Mouse (Mus musculus): ENCODE results near the gene Hsd11b1. TPM values are rescaled to one million over a fixed set of nuclear protein-coding genes. Genes with fewer than 3 reads are reported as not detected.

Gene Hsd11b1
- total and polyA plus RNA-seq, 3 experiments = 2.0 to 6.3 (median 5.7) TPM

- DNase-seq (ENCODE audit: extremely low read depth) = no peak
These were observed 13.8 kb downstream of the Hsd11b1 start for GRCm38 (mm10) chr1:193250026-193250425.

GRCm38 (mm10) chr1:193244235-193244634 is 19.6 kb downstream of the Hsd11b1 start:
- dilution Hi-C loops (cut with MboI; ENCODE audit: extremely low pct_ligation_motif_present, extremely low pct_unique_long_range_greater_than_20kb, low sequenced_read_pairs) = no loop called here
- no peak for TF ChIP-seq ZC3H11A (IDR thresholded peaks at IDR 0.05; ENCODE audit: low read depth, low read length)
- TF ChIP-seq MXI1 (IDR thresholded peaks at IDR 0.05; ENCODE audit: low read depth, low read length) = no peak
- no peak for TF ChIP-seq IRF4 (IDR thresholded peaks at IDR 0.05; ENCODE audit: low read depth, low read length)
- no peak for TF ChIP-seq KAT2A (IDR thresholded peaks at IDR 0.05; ENCODE audit: insufficient replicate concordance, low read length)
- no peak for TF ChIP-seq RCOR1 (conservative IDR thresholded peaks at IDR 0.05; ENCODE audit: low read depth, low read length)
- TF ChIP-seq SIN3A (IDR thresholded peaks at IDR 0.05; ENCODE audit: low read length) = no peak
- no peak for TF ChIP-seq CTCF (conservative IDR thresholded peaks at IDR 0.05 in 1 of 2, IDR thresholded peaks at IDR 0.05 in 1 of 2; ENCODE audit: low read depth in 2 of 2, low read length in 2 of 2)
- no peak for TF ChIP-seq MAX (IDR thresholded peaks at IDR 0.05; ENCODE audit: low read length)
- no peak for TF ChIP-seq MAZ (IDR thresholded peaks at IDR 0.05; ENCODE audit: low read depth, low read length)
- TF ChIP-seq GABPA (IDR thresholded peaks at IDR 0.05; ENCODE audit: insufficient replicate concordance, low read depth, low read length) = no peak
- TF ChIP-seq ZNF384 (IDR thresholded peaks at IDR 0.05; ENCODE audit: low read depth, low read length) = no peak
- no peak for TF ChIP-seq ELF1 (IDR thresholded peaks at IDR 0.05; ENCODE audit: low read depth, low read length)
- no peak for TF ChIP-seq POLR2AphosphoS2 (IDR thresholded peaks at IDR 0.05; ENCODE audit: low read depth, low read length)
- no peak for TF ChIP-seq USF2 (conservative IDR thresholded peaks at IDR 0.05; ENCODE audit: low read depth, low read length)
- no peak for TF ChIP-seq JUND (conservative IDR thresholded peaks at IDR 0.05; ENCODE audit: low read depth, low read length)
- TF ChIP-seq E2F4 (IDR thresholded peaks at IDR 0.05; ENCODE audit: insufficient replicate concordance, low read depth, low read length) = no peak
- TF ChIP-seq NRF1 (IDR thresholded peaks at IDR 0.05; ENCODE audit: low read depth, low read length) = no peak
- no peak for TF ChIP-seq MYC (IDR thresholded peaks at IDR 0.05; ENCODE audit: low read depth, low read length)
- no peak for TF ChIP-seq RAD21 (IDR thresholded peaks at IDR 0.05; ENCODE audit: low read depth, low read length)
- no peaks in the 10 kb centered on the region for H3K79me2 ChIP-seq (replicated peaks; ENCODE audit: control insufficient read depth, extremely low read depth, insufficient read depth, poor library complexity, severe bottlenecking)
- no peaks in the 10 kb centered on the region for H3K27me3 ChIP-seq (replicated peaks)
- no peak overlapping the region for H3K27ac ChIP-seq (ENCODE audit: insufficient read depth, low read depth)
- in situ Hi-C loops (cut with MboI; ENCODE audit: low pct_ligation_motif_present, low pct_unique_long_range_greater_than_20kb, low sequenced_read_pairs) = no loop called here
- H3K4me1 ChIP-seq (ENCODE audit: control insufficient read depth in 1 of 2, insufficient read depth in 2 of 2) = peaks cover 14 to 54% of the 10 kb centered on the region in 2 experiments
- no peak for DNase-seq (ENCODE audit: extremely low read depth)
- H3K4me3 ChIP-seq (replicated peaks in 1 of 3; ENCODE audit: low read depth in 2 of 3, low read length in 2 of 3, poor library complexity in 1 of 3) = no peak overlapping the region
- peaks cover 3 to 15% of the 10 kb centered on the region in 2 experiments for H3K36me3 ChIP-seq (replicated peaks in 1 of 2; ENCODE audit: control insufficient read depth in 1 of 2, insufficient read depth in 1 of 2, low read length in 1 of 2)
- no peak overlapping the region for H3K4me2 ChIP-seq (ENCODE audit: insufficient read depth, low read depth, poor library complexity, severe bottlenecking)
- no peak overlapping the region for H3K9ac ChIP-seq (ENCODE audit: insufficient read depth, low read depth)
- H3K9me3 ChIP-seq (replicated peaks; ENCODE audit: low read length) = no peaks in the 10 kb centered on the region

More at GRCm38 (mm10) chr1:193250026-193250425, 13.8 kb downstream of the Hsd11b1 start:
- in situ Hi-C loops (cut with MboI; ENCODE audit: low pct_ligation_motif_present, low pct_unique_long_range_greater_than_20kb, low sequenced_read_pairs) (loop anchor here (5.0 kb wide), 1 partner anchor 43 kb away; the partner anchor contains the start of gene Lamb3), dilution Hi-C loops (cut with MboI; ENCODE audit: extremely low pct_ligation_motif_present, extremely low pct_unique_long_range_greater_than_20kb, low sequenced_read_pairs) (no loop called here)
- no peak overlapping the region for H3K4me2 ChIP-seq (ENCODE audit: insufficient read depth, low read depth, poor library complexity, severe bottlenecking)
- no peaks in the 10 kb centered on the region for H3K9me3 ChIP-seq (replicated peaks; ENCODE audit: low read length)
- H3K36me3 ChIP-seq (replicated peaks in 1 of 2; ENCODE audit: control insufficient read depth in 1 of 2, insufficient read depth in 1 of 2, low read length in 1 of 2) = peaks cover 4 to 18% of the 10 kb centered on the region in 2 experiments
- TF ChIP-seq CTCF (conservative IDR thresholded peaks at IDR 0.05 in 1 of 2, IDR thresholded peaks at IDR 0.05 in 1 of 2; ENCODE audit: low read depth in 2 of 2, low read length in 2 of 2) = no peak
- TF ChIP-seq KAT2A (IDR thresholded peaks at IDR 0.05; ENCODE audit: insufficient replicate concordance, low read length) = no peak
- no peak for TF ChIP-seq UBTF (IDR thresholded peaks at IDR 0.05; ENCODE audit: low read depth, low read length)
- TF ChIP-seq E2F4 (IDR thresholded peaks at IDR 0.05; ENCODE audit: insufficient replicate concordance, low read depth, low read length) = no peak
- TF ChIP-seq MEF2A (IDR thresholded peaks at IDR 0.05; ENCODE audit: borderline replicate concordance, low read depth, low read length) = no peak
- no peak for TF ChIP-seq NELFE (IDR thresholded peaks at IDR 0.05; ENCODE audit: low read depth, low read length)
- TF ChIP-seq ZNF384 (IDR thresholded peaks at IDR 0.05; ENCODE audit: low read depth, low read length) = no peak
- no peak for TF ChIP-seq TCF12 (IDR thresholded peaks at IDR 0.05; ENCODE audit: low read depth, low read length)
- no peak for TF ChIP-seq JUN (IDR thresholded peaks at IDR 0.05; ENCODE audit: insufficient read depth, low read depth, low read length)
- TF ChIP-seq NRF1 (IDR thresholded peaks at IDR 0.05; ENCODE audit: low read depth, low read length) = no peak
- TF ChIP-seq BHLHE40 (IDR thresholded peaks at IDR 0.05; ENCODE audit: low read depth, low read length) = no peak
- TF ChIP-seq ZC3H11A (IDR thresholded peaks at IDR 0.05; ENCODE audit: low read depth, low read length) = no peak
- TF ChIP-seq JUND (conservative IDR thresholded peaks at IDR 0.05; ENCODE audit: low read depth, low read length) = no peak
- no peaks in the 10 kb centered on the region for H3K79me2 ChIP-seq (replicated peaks; ENCODE audit: control insufficient read depth, extremely low read depth, insufficient read depth, poor library complexity, severe bottlenecking)
- H3K27me3 ChIP-seq (replicated peaks) = no peaks in the 10 kb centered on the region
- H3K4me3 ChIP-seq (replicated peaks in 1 of 3; ENCODE audit: low read depth in 2 of 3, low read length in 2 of 3, poor library complexity in 1 of 3) = no peak overlapping the region
- no peak overlapping the region for H3K9ac ChIP-seq (ENCODE audit: insufficient read depth, low read depth)
- H3K27ac ChIP-seq (ENCODE audit: insufficient read depth, low read depth) = no peak overlapping the region
- H3K4me1 ChIP-seq (ENCODE audit: control insufficient read depth in 1 of 2, insufficient read depth in 2 of 2) = peaks cover 8 to 63% of the 10 kb centered on the region in 2 experiments
